Mouse (Mus musculus): ENCODE data around the gene Gm21366. TPM values are rescaled to one million over a fixed set of nuclear protein-coding genes. Genes with fewer than 3 reads are reported as not detected.
"Not testable (repeated sequence)": the region's sequence is repeated elsewhere in the genome, so short reads cannot be mapped to it uniquely, and the experiment has no call there.

Gene Gm21366
- polyA plus RNA-seq (2011; ENCODE audit: insufficient read depth, insufficient read length, low replicate concordance, missing spikeins): not detected in 2 replicates

- not testable (repeated sequence) for H3K27ac ChIP-seq (ENCODE audit: control insufficient read depth, insufficient read depth, low read depth, low read length, poor library complexity); H3K4me1 ChIP-seq (ENCODE audit: control insufficient read depth, insufficient read depth, low read length); H3K4me3 ChIP-seq (replicated peaks; ENCODE audit: control insufficient read depth, low read depth, low read length)
- WGBS: no CpG with 5 or more reads among the region's 6 CpGs
These were observed at the start of gene Gm21366 for GRCm38 (mm10) chrY:22861156-22861555. Gene Gm21366, minus strand, starts transcription at chrY:22861256.

All from bone marrow, adult 2 months (tissue).